Mouse (Mus musculus) Muller cell, postnatal 12 days (primary cell): ENCODE results near the gene Gm8356.
"Not testable (repeated sequence)": the region's sequence is repeated elsewhere in the genome, so short reads cannot be mapped to it uniquely, and the experiment has no call there.

Source experiments
- DNase-seq: peaks from one replicate; pipeline ENCODE4 v3.0.0-alpha.2; 2015; ENCODE audit errors: inconsistent ontology term

The Gm8356 gene

GRCm38 (mm10) chr14:6537190-6537589 is at the start of gene Gm8356:
Gm8356 (minus strand) TSS chr14:6537290.
- DNase-seq, result not testable (repeated sequence)

GRCm38 (mm10) chr14:6486331-6486730 is 50.8 kb downstream of the Gm8356 start:
- not testable (repeated sequence) for DNase-seq

- DNase-seq, result not testable (repeated sequence)
These were observed 51.5 kb downstream of the Gm8356 start for GRCm38 (mm10) chr14:6485541-6485940.

- not testable (repeated sequence) for DNase-seq
These were observed 55.0 kb downstream of the Gm8356 start for GRCm38 (mm10) chr14:6482126-6482525.
